Mouse (Mus musculus) forebrain, embryonic 16.5 days (tissue): ENCODE measurements around the gene Wfikkn2. TPM values are rescaled to one million over a fixed set of nuclear protein-coding genes. Genes with fewer than 3 reads are reported as not detected.
A peak's percentile ranks its signal among the peaks of the same experiment; 100 is the strongest.

Experiments
- ATAC-seq: fragments of 200-750 bp; cut with Nextera tagmentation; 2 replicates; pipeline ENCODE4 v1.8.0; 2017; ENCODE audit warnings: mild to moderate bottlenecking, moderate library complexity
- H3K27ac ChIP-seq: fragments of 300-500 bp; sonication (generic); 2 replicates; pipeline ENCODE4 v1.5.1; 2014; ENCODE audit warnings: low read length, control low read depth
- H3K27me3 ChIP-seq: fragments of 300-500 bp; sonication (generic); replicated peaks from 2 replicates; pipeline ENCODE4 v1.6.1; 2014; ENCODE audit warnings: low read length; ENCODE audit not compliant: control insufficient read depth, insufficient read depth
- H3K36me3 ChIP-seq: fragments of 300-500 bp; sonication (generic); 2 replicates; pipeline ENCODE4 v1.6.1; 2014; ENCODE audit not compliant: control insufficient read depth, insufficient read depth
- H3K4me1 ChIP-seq: fragments of 300-500 bp; sonication (generic); replicated peaks from 2 replicates; pipeline ENCODE4 v1.6.1; 2014; ENCODE audit warnings: low read length; ENCODE audit not compliant: control insufficient read depth, insufficient read depth
- H3K4me2 ChIP-seq: fragments of 300-500 bp; sonication (generic); 2 replicates; pipeline ENCODE4 v1.6.1; 2014; ENCODE audit warnings: mild to moderate bottlenecking, low read length, control low read depth
- H3K4me3 ChIP-seq: fragments of 300-500 bp; sonication (generic); replicated peaks from 2 replicates; pipeline ENCODE4 v1.5.1; 2014; ENCODE audit warnings: mild to moderate bottlenecking, low read length, control low read depth
- H3K9ac ChIP-seq: fragments of 300-500 bp; sonication (generic); replicated peaks from 2 replicates; pipeline ENCODE4 v1.6.1; 2014; ENCODE audit warnings: low read depth, low read length, control low read depth
- H3K9me3 ChIP-seq: fragments of 300-500 bp; sonication (generic); 2 replicates; pipeline ENCODE4 v1.6.1; 2016; ENCODE audit warnings: low read length; ENCODE audit not compliant: control insufficient read depth
- WGBS: fragments of 180-500 bp; shearing (Covaris S2); extraction: QIAGEN DNeasy Blood & Tissue Kit; methylation state at CpG from one replicate; pipeline ENCODE4 v1.1.7; 2014; 5-methylcytosine and 5-hydroxymethylcytosine counted together
- polyA plus RNA-seq: library from polyadenylated mRNA; unstranded; fragments of >200 nt; fragmentation: Nextera tagmentation; extraction: Ambion mirVana; gene quantifications from 2 replicates; pipeline ENCODE4 v1.2.1, GENCODE M21; 2015

Wfikkn2 gene
- polyA plus RNA-seq = 3.5 and 5.3 TPM in 2 replicates

DNA sequence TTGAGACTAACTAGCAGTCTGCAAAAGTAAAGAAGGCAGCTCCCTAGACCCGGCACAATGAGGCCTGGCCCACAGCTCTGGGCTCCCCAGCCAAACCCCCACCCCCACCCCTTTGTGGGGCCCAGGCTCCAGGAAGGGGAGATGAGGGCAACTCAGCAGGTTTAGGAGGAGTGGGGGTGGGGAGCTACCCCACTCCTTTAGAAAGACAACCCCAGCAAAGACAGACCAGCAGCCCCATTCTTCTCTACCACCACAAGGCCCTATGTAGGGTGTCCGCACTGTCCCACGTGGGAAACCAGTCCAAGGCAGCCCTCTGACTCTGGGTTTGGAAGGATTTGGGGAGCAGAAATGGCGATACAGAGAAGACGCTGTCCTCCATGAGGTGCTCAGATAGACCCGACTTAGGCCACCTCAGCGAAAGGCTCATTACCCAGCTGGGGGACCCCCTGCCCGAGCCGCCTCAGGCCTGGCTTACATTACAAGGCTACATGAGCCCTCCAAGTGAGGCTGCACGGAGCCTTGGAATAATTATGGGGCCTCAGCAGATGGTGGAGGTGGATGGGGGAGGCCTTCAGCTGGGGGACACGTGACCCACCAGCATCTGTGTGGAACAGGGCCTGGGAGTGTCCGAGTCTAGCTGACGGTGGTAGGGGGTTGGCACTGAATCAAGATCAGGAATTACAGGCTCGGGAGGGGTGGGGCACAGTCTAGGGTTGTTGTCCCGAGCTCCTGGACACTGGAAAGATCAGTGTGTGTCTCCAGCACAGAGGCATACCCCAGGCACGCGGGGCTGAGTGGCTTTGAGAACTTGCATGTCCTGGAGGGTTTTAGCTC lies at the start of gene Wfikkn2:
Gene Wfikkn2 (minus strand): TSS at position 51 of the 834 bp plus-strand sequence.
- Histone ChIP-seq H3K9me3 (no peaks in the 10 kb centered on the region), H3K4me2 (no peak within 1 kb of the TSS), H3K36me3 (no peaks in the 10 kb centered on the region), H3K4me1 (peaks cover 26% of the 10 kb centered on the region), H3K9ac (no peak within 1 kb of the TSS; the same call in 1 of the 2 replicates), H3K4me3 (no peak within 1 kb of the TSS), H3K27me3 (no peaks in the 10 kb centered on the region), H3K27ac (peak within 1 kb of the TSS; percentile 56; the same call in 1 of the 2 replicates)
- WGBS = 37% methylated on average over 17 of the region's 17 CpGs
- ATAC-seq = peak; percentile 89

DNA sequence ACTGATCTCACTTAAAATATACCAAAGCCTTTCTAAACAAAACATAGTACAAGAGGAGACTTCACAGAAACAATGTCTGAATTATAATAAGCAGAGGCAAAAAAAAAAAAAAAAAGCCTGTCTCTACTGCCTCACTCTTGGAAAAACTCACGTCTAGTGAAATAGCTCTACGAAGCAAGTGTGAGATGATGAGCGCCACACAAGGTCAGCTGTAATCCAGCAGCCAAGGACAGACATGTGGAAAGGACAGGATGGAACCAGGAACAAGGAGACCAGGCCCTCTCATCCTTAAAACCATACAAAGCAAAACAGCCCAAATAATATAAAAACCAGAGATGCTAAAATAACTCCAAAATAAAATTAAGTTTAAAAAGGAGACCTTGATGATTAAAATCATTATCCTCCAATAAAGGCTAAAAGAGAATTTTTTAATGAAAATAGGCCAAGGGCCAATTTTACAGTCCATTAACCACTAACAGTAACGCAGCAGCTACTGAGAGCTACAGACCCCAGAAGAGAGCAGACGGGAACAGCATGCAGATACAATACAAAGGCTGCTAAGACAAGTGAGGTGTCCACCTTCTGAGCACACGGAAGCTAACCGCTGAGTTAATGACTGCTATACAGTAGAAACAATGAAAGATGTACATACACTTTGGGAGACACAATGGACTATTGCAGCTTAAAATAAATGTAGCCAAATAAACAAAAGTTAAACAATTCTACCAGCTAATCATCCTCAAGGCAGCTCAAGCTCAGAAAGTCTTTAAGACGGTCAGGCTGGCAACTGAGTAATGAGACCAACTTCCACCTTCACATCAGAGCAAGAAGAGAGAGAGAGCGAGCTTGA lies 49.4 kb upstream of the Wfikkn2 start:
- peaks cover 55% of the 10 kb centered on the region for H3K36me3 ChIP-seq
- 45% methylated on average over 9 of the region's 9 CpGs for WGBS
- ATAC-seq = no peak
- H3K4me2 ChIP-seq = no peak overlapping the region
- no peak overlapping the region for H3K9ac ChIP-seq
- no peaks in the 10 kb centered on the region for H3K9me3 ChIP-seq
- H3K27me3 ChIP-seq = no peaks in the 10 kb centered on the region
- H3K4me1 ChIP-seq = no peaks in the 10 kb centered on the region
- H3K27ac ChIP-seq = no peak overlapping the region
- H3K4me3 ChIP-seq = no peak overlapping the region

GRCm38 (mm10) chr11:94290062-94290740 lies 44.4 kb upstream of the Wfikkn2 start:
- no peak for ATAC-seq
- Histone ChIP-seq H3K27ac (no peak overlapping the region), H3K4me1 (no peaks in the 10 kb centered on the region), H3K27me3 (no peaks in the 10 kb centered on the region), H3K9me3 (no peaks in the 10 kb centered on the region), H3K36me3 (peaks cover 44% of the 10 kb centered on the region), H3K4me3 (no peak overlapping the region), H3K4me2 (no peak overlapping the region), H3K9ac (no peak overlapping the region)
- 86% methylated on average over 10 of the region's 10 CpGs for WGBS

GRCm38 (mm10) chr11:94287105-94287504 lies 41.3 kb upstream of the Wfikkn2 start:
- Histone ChIP-seq H3K27me3 (no peaks in the 10 kb centered on the region), H3K9me3 (no peaks in the 10 kb centered on the region), H3K4me2 (no peak overlapping the region), H3K9ac (no peak overlapping the region), H3K4me1 (0 out of 2 replicates have a peak, but pooled peaks cover 3% of the 10 kb centered on the region), H3K27ac (no peak overlapping the region), H3K4me3 (no peak overlapping the region), H3K36me3 (peaks cover 32% of the 10 kb centered on the region)
- WGBS = 92% methylated on average over 5 of the region's 5 CpGs
- no peak for ATAC-seq

GRCm38 (mm10) chr11:94285886-94286574 lies 40.2 kb upstream of the Wfikkn2 start:
- Histone ChIP-seq H3K9ac (no peak overlapping the region), H3K27ac (no peak overlapping the region), H3K4me2 (no peak overlapping the region), H3K9me3 (no peaks in the 10 kb centered on the region), H3K4me3 (no peak overlapping the region), H3K27me3 (no peaks in the 10 kb centered on the region), H3K36me3 (peaks cover 27% of the 10 kb centered on the region), H3K4me1 (0 out of 2 replicates have a peak, but pooled peaks cover 7% of the 10 kb centered on the region)
- no peak for ATAC-seq
- WGBS = 89% methylated on average over 11 of the region's 11 CpGs

- Histone ChIP-seq H3K36me3 (peaks cover 14% of the 10 kb centered on the region), H3K4me3 (no peak overlapping the region), H3K4me2 (no peak overlapping the region), H3K27me3 (no peaks in the 10 kb centered on the region), H3K27ac (no peak overlapping the region), H3K9me3 (no peaks in the 10 kb centered on the region), H3K4me1 (0 out of 2 replicates have a peak, but pooled peaks cover 7% of the 10 kb centered on the region), H3K9ac (no peak overlapping the region)
- no peak for ATAC-seq
- WGBS = 92% methylated on average over 6 of the region's 6 CpGs
Observed at GRCm38 (mm10) chr11:94283536-94284099, 37.8 kb upstream of the Wfikkn2 start.

GRCm38 (mm10) chr11:94282291-94282690 lies 36.5 kb upstream of the Wfikkn2 start:
- H3K36me3 ChIP-seq = peaks cover 4% of the 10 kb centered on the region
- H3K4me2 ChIP-seq = no peak overlapping the region
- 60% methylated on average over 5 of the region's 5 CpGs for WGBS
- H3K9ac ChIP-seq = no peak overlapping the region
- peaks cover 9% of the 10 kb centered on the region; the same call in 1 of the 2 replicates for H3K4me1 ChIP-seq
- no peaks in the 10 kb centered on the region for H3K27me3 ChIP-seq
- no peaks in the 10 kb centered on the region for H3K9me3 ChIP-seq
- no peak overlapping the region for H3K4me3 ChIP-seq
- peak overlapping the region; percentile 35; the same call in 1 of the 2 replicates for H3K27ac ChIP-seq
- ATAC-seq = no peak
